Mouse (Mus musculus) activated CD4-positive, CD25-positive, alpha-beta regulatory T cell, adult 4 months (primary cell): ENCODE results near the gene Gucy1b1. TPM values are rescaled to one million over a fixed set of nuclear protein-coding genes. Genes with fewer than 3 reads are reported as not detected.

Experiments used
- ATAC-seq: one replicate; pipeline ENCODE4 v1.8.0; 2017
- polyA plus RNA-seq, 2 experiments: library from polyadenylated mRNA; unstranded; fragments of 100-300 nt; shearing (Covaris generic); gene quantifications; one replicate each; pipeline ENCODE4 v1.2.1; 2017

The Gucy1b1 gene
- polyA plus RNA-seq, result 1 to 10 TPM; 4.7 to 5.2 TPM

DNA sequence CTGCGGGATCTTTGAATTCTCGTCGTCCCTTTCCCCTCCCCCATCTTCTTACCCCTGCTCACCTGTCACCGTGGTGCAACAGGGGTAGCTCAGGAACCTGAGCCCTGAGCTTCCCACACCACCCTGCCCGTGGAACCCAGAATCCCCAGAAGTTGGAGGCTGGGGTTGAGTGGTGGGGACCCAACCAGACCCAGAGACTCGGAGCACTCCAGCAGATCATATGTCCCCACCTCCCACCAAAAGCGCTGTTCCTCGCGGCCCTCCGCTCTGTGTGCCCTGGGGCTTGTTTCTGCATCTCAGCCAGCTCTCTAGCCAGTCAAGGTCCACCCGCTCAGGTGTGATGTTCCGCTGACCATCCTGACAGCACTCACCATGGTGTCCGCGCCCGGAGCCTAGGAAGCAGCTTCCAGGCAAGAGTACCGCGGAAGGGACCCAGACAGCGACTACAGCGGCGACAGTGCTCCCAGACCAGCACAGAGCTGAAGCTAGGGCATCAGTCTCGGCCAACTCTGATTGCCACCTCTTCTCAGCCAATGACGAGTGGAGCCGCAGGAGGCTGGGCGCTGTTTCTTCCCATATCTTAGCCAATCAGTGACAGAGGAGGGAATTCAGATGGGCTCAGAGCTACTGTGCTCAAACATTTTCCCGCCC is at the start of gene Gucy1b1:
Gene Gucy1b1, minus strand, starts transcription at position 489 of the 651 bp plus-strand sequence.
- peak; percentile 96 for ATAC-seq

DNA sequence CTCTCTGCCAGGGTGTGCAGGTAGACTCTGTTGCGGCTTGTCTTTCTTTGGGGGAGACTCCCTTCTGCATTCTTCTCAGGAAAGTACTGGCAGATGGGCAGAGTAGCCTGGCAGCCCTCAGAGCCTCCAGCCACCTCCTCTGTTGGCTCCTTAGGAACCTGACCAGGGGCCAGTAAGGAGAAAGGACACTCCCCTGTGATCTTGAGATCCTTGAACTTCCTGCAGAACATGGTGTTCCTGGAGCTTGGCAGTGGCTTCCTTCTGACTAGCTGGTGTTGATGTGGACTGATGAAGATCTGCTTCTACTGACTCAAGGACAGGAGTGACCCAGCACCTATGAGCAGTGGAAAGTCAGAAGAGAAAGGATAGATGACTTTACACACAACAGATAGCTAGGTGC is 44.4 kb upstream of the Gucy1b1 start:
- ATAC-seq, result no peak

DNA sequence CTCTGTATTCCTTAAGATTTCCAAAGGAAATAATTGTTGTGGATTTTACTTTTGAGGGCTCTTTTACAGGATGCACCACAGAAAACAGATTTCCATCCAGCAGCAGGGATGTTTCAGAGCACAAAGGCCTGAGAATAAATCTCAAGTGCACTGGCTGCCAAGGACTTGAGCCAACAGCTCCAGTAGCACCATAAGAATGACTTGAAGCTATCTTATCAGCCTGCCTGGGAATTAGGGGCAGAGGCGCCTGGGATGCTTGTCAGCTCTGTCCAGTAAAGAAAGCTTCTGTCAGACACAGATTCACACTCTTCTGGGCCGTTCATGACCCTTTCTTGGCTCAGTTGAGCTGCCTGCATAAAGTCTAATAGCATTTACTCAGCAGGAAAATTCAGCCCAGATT is 38.0 kb upstream of the Gucy1b1 start:
- no peak for ATAC-seq

DNA sequence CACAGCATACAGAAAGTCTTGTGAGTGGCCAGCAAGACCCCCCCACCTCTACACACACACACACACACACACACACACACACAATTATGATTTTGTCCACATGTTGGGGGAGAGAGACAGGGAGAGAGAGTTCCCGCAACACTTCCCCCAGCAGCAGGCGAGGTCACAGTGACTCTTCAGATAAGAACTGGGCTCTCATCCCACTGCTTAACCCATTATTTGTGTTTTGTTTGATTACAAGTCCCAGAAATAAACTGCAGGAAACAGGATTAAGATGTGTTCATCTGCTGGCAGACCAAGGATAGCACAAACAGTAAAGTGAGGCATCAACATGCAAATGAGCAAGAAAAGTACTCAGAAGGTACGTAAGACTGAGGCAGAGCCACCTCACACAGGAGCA is 37.5 kb upstream of the Gucy1b1 start:
- no peak for ATAC-seq

DNA sequence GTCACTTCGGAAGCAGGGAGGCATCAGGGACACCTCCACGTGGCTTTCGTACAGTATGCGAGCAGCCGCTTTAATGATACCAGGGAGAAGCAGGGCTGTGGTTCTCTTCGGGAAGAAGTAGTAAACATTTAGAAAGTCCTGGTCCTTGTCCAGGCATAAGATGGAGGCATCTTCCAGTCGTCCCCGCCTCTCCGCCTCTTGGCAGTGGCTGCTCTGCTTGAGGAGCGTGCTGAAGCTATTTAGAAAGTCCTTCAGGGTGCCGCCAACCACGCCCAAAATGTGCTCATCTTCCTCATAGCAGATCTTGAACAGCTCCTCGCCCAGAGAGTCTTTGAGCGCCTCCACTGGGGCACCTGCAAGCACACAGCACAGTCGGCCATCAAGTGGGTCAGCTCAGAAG is 34.5 kb upstream of the Gucy1b1 start:
- no peak for ATAC-seq

DNA sequence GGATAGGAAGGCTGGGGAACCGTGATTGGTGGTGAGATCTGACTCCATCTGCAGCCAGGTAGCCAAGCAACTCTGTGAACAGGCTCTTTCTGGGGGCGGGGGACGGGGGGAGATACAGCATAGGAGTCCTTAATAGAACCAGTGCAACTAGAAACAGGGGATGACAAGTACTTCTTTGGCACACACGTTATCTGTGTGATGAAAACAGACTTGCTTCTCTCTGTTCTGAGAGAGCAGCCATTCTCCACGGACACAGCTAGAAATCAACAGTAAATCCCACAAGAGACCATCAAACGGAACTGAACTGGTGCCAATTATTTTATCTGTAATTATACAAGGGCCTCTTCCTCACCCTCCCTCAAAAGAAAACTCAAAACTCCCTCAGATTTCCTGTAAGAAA is 29.7 kb upstream of the Gucy1b1 start:
- ATAC-seq, result no peak

DNA sequence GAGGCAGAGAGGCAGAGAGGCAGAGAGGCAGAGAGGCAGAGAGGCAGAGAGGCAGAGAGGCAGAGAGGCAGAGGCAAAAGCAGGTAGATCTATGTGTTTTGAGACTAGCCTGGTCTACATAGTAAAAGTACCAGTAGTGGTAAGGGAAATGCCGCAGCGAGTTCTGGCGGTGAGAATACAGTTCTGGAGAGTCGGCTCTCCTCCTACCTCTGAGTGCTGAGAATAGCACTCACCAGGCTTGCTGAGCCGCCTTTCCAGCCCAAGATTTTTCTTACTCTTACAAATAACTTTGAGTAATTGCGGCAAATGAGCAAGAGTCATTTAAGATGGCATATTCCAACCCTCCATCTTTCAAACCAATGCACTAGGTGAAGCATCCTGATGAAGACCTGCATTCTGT is 24.6 kb upstream of the Gucy1b1 start:
- ATAC-seq, result no peak

DNA sequence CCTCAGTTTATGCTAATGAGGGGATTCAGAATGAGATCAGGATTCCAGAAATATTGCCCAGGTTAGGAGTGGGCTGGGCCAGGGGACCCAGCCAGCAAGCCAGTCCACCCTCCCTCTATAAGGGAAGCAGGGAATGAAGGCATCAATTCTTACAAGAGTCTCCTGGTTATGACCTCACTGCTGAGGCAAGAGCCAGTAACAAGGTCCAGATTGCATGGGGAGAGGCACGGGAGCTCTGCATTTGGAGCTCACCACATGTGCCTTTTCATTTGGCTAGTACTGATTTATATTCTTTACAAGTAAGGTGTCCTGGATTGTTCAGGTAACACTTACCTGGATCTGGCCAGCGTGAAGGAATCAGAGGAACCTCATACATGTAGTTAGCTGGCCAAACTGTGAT is 22.3 kb upstream of the Gucy1b1 start:
- ATAC-seq, result no peak

DNA sequence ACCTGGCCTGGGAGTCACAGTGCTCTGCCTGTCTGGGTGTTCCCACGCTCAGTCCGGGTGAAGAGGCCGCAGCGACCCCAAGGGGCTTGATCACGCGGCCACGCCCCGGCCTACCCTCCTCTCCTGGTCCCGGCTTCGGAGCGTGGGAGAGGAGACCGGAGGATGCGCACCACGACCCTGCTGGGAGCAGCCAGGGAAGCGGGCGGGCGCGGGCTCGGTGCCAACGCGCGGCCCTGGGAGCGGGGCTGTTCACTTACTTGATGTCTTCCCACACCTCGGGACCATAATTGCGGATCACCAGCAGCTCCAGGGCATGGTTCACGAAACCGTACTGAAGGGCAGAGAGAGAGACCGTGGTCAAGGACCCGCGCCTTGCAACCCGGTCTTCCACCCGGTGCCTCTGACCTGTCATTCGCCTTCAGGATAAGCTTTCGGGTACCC is 728 bp downstream of the Gucy1b1 start:
- no peak for ATAC-seq

DNA sequence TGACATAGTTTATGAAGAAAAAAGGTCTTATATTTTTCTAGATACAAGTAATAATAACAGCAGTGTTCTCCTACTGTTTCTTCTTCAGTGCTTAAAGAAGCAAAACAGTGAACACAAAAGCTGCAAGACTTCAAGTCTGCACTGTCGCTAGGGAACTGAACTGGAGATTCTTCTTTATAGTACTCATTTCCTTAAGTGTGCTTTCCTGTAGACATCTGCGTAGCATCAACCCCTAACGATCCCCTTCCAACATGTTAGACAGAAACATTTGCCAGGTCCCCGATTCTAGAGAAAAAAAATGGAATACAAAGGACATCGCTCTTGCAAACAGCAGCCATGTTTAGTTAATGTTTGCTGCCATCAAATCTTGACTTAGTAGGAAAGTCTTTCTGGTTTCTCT is 6.7 kb downstream of the Gucy1b1 start:
- no peak for ATAC-seq

DNA sequence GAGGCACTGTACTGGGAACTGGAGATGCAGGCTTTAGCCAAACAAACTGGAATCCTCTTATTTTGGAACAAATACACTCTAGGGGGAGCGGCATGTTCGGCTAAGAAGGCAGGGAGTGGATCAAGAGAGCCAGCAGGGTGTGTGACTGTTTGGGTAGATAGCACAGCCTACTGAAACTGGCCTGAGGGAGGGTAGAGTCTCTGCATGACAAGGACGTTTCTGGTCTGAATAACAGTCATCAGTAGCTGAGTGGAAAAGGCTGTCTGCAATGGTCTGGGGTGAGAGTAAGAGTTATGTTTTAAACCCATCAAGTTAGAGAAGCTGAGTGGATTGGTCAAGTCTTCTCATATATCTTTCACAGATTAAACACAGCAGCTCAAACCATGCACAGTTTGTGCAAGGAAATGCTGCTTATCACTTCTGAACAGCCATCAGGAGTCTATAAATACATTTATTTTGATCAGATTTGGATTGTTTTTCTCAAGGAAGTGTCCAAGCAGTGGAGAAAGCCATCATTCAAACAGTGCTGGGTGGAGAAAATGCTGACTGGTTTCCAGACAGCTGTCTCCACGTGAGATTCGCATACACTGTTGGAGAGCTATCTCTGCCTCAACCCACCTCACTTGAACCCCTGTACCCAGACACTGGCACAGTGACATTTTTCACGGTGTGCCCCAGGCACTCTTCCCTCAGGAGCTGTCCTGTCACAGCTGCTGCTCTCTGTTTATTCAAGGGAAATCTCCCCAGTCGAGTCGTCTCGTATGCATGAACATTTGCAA is 12.9 kb downstream of the Gucy1b1 start:
- no peak for ATAC-seq

DNA sequence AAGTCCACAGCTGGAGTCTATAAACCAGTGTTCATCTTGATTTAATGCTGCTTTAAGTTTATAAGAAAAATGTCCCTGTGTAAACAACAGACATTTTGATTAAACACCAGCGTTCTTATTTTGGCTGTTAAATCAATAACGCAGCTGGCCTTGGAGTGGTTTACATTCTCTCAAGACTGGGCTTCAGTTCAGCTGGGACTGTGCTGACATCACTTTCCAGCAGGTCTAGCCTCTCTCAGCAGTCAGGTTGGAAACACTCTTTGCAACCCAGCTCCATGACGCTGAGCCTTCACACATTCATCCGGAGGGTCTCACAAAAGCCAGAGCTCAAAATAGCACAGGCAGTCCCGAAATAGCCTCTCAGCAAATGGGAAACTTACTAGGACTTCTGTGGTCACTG is 17.3 kb downstream of the Gucy1b1 start:
- ATAC-seq, result no peak

DNA sequence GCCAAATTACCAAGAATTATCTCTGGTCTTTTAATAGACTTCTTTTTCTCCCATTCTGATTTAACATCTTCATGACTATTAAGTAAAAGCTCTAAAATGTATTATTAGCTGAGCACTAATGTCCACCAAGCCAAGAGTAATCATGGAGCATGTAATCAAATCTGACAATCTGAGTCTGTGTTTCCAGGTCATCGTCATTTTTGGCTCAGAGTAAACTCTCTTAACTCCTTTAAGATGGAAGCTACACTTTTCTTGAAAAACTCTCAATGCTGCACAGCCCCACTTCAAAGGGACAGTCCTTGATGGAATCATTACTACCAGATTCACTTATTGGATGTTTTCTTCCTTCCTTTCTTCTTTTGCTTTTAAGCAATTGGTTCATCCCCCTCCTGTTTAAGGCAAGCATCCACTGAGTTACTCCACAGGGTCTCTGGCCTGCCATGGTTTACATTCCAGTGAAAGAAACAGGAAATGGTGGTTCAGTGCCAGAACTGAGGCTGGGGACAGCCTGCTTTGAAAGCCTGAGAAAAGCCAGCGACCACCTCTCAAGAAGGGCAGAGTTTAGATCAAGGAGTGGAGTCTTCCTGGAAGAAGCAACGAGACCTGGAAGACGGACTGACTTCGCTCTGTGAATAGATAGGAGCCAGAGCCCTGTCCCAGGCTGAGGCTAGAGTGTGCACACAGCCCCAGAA is 20.1 kb downstream of the Gucy1b1 start:
- ATAC-seq, result no peak

DNA sequence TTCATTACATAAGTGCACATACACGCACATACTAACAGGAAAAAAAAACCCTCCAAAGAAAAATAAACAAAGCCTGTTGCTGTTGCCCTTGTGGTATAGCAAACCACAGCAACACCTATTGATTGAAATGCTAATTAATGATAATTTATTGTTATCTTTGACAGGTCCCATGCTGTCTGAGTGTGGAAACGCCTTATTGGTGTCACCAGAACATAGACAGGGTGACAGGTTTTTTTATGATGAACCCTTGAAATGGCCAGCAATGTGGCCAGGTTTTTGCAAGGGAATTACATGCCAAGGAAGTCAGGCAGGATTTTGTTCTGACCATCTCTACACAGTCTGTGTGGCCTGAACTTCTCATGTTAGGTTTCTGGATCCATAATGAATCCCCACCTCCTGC is 22.5 kb downstream of the Gucy1b1 start:
- ATAC-seq, result no peak

DNA sequence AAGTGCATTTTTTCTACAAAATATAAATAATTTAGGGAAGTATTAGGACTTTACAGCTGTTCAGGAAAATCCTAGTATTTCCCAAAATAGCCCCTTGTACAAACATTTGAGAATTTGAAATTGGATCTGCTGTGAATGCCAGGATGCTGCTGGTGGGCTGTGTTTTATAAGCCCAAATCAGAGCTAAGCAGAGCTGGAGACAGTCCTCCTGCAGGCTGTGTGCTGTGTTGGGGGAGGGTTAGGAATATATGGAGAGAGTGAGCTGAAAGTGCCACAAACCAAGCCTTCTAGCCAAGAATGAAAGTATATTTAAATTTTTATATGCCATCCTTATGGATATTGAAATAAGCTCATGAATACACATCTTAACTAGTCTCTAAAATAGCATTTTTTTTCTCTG is 23.0 kb downstream of the Gucy1b1 start:
- no peak for ATAC-seq

DNA sequence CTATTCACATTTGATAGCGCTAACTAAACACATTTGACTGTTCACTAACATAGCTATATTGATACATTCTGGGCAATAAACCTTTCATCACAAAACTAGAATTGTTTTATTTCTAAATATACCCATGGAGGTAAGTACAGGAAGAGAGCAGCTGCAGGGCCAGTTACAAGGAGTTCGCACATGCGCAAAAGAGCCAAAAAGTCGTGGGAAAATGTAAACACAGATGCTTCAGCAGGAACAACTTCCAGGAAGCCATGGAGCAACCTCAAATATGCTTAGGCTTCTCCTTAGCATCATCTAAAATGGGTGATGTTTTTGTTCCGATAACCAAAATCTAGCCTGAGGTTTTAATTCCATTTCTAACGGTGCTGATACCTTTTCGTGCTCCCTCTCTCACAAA is 25.8 kb downstream of the Gucy1b1 start:
- no peak for ATAC-seq

DNA sequence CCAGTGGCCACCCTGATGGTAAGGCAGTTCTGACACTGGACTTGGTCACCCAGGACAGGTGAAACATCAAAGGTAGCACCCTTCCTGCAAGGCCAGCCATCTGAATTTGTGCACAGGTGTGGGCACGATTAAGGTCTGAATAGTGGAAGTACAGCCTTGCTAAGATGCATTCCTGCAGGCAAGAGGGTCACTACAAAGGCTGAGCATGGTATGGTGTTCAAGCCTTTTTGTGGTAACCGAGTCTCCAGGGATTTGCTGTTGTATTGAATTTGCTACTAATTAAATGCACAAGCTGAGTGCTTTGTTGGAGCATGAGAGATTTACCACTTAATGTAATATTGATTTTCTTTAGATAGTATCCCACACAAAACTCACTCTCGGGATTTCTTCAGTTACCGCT is 26.4 kb downstream of the Gucy1b1 start:
- ATAC-seq, result no peak

DNA sequence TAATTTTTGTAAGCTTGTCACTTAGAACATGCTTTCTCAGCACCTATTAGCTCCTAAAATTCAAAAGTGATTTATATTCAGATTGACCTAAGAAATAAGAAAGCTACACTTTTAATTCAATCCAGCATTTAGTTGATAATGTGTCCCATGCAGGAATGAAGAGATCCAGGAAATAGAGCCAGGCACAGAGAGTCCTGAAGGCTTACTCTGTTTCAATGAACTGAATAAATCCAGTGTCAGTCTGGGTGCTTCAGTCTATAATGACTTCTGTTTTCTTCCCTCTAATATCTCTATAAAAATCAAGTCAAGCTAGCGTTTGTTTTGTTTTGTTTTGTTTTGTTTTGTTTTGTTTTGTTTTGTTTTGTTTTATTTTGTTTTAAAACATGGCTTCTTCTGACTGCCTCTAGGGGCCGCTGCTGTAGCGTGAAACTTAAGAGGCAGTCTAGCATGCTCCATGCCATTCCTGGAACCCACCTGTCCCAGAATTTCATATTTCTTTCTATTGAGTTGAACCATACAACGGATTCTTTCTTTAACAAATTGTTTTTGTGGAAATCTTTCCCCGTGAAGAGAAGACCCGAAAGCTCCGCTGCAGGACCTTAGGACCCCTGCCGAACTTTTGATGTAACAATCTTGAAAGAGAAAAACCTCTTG is 27.3 kb downstream of the Gucy1b1 start:
- peak; percentile 54 for ATAC-seq

DNA sequence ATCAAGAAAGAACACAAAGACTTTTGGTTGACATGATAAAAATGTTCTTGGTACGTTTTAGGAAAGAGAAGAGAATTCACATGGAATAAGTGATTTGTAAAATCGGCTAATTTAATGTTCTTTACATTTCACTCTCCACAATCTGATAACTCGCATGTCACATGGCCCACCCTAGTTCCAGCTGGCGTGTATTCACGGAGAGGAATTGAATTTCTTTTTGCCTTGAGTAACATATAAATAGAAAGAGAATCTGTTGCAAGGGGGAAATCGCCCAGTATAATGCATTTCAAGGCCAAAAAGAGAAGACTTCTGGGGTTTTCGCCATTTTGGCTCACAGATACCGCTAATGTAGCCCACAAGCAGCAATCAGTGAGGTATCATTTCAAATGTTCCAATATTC is 28.4 kb downstream of the Gucy1b1 start:
- ATAC-seq, result no peak

DNA sequence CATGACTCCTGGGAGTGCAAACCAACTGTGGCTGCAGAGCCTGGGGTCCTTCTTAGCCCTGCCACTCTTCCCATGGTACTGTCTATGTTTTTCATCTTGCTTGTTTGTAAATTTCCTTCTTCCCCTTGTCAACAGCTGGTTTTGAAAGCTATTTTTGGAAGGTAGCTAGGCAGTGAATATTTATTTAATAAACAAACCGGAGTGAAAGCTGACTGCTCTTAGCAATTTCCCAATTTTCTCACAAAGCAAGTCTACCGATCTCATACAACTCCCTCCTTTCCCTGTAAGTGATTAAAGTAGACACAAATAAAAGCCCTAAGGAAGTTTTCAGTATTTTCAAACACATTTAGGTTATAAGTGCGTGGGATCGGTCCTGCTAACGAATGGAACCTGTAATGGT is 29.6 kb downstream of the Gucy1b1 start:
- ATAC-seq, result no peak

DNA sequence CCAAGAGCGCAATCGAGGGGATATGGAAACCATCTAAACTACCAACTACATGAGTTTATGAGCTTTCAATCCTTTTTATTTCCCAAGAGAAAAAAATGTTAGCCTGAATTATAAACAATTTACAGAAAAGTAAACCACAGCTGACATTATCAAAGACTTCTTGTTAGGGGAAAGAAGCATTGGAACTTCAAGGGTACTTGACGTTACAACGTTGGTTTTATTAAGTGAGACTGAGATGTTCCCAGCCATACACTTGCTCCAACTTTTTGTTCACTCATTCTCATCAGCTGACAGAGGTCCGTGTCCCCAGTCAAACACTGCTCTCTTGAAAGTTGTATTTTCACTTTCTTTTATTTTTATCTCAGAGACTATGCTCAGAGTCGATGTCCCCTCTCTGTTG is 30.8 kb downstream of the Gucy1b1 start:
- ATAC-seq, result no peak

DNA sequence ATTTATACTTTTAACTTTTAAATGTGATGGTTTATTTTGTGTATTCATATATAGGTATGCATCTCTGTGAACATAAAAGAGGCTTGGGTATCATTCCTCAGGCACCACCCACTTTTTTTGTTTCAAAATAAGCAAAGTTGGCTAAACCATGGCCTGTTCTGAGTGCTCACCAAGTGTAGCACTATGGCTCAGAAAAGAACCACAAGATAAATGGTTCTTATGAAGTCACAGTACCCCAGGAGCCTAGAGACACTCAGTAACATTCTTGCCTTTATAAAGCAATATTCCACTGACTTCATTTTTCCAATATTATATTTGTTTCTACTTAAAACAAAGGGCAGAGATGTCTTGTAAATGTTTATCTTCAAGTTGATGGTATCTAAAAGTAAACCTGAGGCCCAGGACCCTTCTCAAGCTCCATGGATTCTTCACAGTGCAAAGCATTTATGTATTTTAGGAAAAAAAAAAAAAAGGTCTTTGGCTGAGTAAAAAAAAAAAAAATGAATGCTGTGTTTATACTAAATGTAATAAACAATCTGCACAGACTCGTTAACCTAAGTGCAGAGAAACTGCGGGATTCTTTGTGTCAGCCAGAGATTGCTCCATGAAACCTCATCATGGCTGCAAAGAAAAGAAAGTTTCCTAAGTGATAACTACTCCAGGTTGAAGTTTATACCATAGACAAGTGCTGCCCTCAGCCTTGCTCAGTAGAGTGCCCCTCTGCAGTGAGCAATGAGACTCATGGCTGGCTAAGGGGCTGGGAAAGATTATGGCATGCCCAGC is 38.0 kb downstream of the Gucy1b1 start:
- no peak for ATAC-seq
